Mouse (Mus musculus) adrenal gland, adult (tissue): ENCODE results near the gene Gabra5.

Source experiments
- DNase-seq, 2 experiments: peaks; one replicate each; pipeline ENCODE4 v3.0.0; 2022 to 2023; ENCODE audit warnings: low spot score in 1 of 2; ENCODE audit not compliant: inconsistent age in 2 of 2

Gene Gabra5

GRCm38 (mm10) chr7:57509681-57510141 lies at the start of gene Gabra5:
Gene Gabra5 (minus strand): TSS chr7:57510059.
- DNase-seq, result peak in 1 of 2 experiments; percentile 50

- peak in 1 of 2 experiments; percentile 58 for DNase-seq
These were observed 28.7 kb upstream of the Gabra5 start for GRCm38 (mm10) chr7:57538565-57538964.

- DNase-seq, result no peak
These were observed 22.8 kb upstream of the Gabra5 start for GRCm38 (mm10) chr7:57532676-57533075.

GRCm38 (mm10) chr7:57529954-57530353 lies 20.1 kb upstream of the Gabra5 start:
- no peak for DNase-seq

GRCm38 (mm10) chr7:57529451-57529850 lies 19.6 kb upstream of the Gabra5 start:
- no peak for DNase-seq

- DNase-seq, result peak in 1 of 2 experiments; percentile 64
These were observed 3.1 kb upstream of the Gabra5 start for GRCm38 (mm10) chr7:57512955-57513354.

GRCm38 (mm10) chr7:57508860-57509632 lies 813 bp downstream of the Gabra5 start:
- no peak for DNase-seq

- DNase-seq, result no peak
These were observed 7.0 kb downstream of the Gabra5 start for GRCm38 (mm10) chr7:57502809-57503208.

- DNase-seq, result no peak
These were observed 18.1 kb downstream of the Gabra5 start for GRCm38 (mm10) chr7:57491795-57492194.

- DNase-seq, result no peak
These were observed 23.0 kb downstream of the Gabra5 start for GRCm38 (mm10) chr7:57486907-57487306.

GRCm38 (mm10) chr7:57482896-57483295 lies 27.0 kb downstream of the Gabra5 start:
- peak in 1 of 2 experiments; percentile 38 for DNase-seq

GRCm38 (mm10) chr7:57473811-57474525 lies 35.9 kb downstream of the Gabra5 start:
- peak; percentile 50 to 86 for DNase-seq

- no peak for DNase-seq
These were observed 38.5 kb downstream of the Gabra5 start for GRCm38 (mm10) chr7:57471316-57471715.

- DNase-seq, result no peak
These were observed 49.5 kb downstream of the Gabra5 start for GRCm38 (mm10) chr7:57460354-57460753.

GRCm38 (mm10) chr7:57448239-57448638 lies 61.6 kb downstream of the Gabra5 start:
- DNase-seq, result no peak

GRCm38 (mm10) chr7:57422675-57423074 lies 87.2 kb downstream of the Gabra5 start:
- no peak for DNase-seq

- no peak for DNase-seq
These were observed 88.8 kb downstream of the Gabra5 start for GRCm38 (mm10) chr7:57421044-57421443.

GRCm38 (mm10) chr7:57419392-57419791 lies 90.5 kb downstream of the Gabra5 start, which contains the start of gene Gabrb3:
Gene Gabrb3 (plus strand): TSS chr7:57419692.
- DNase-seq, result no peak

GRCm38 (mm10) chr7:57412896-57413295 lies 97.0 kb downstream of the Gabra5 start:
- DNase-seq, result no peak

GRCm38 (mm10) chr7:57411163-57411562 lies 98.7 kb downstream of the Gabra5 start:
- no peak for DNase-seq

GRCm38 (mm10) chr7:57393551-57393950 lies 116.3 kb downstream of the Gabra5 start:
- peak; percentile 52 to 60 for DNase-seq

- DNase-seq, result no peak
These were observed 119.8 kb downstream of the Gabra5 start for GRCm38 (mm10) chr7:57390046-57390445.
